Mouse (Mus musculus): ENCODE measurements around the gene Anxa4. TPM values are rescaled to one million over a fixed set of nuclear protein-coding genes. Genes with fewer than 3 reads are reported as not detected.

The Anxa4 gene
- polyA plus RNA-seq, 1 experiment from 2014 or later, result 19.7 TPM

DNA sequence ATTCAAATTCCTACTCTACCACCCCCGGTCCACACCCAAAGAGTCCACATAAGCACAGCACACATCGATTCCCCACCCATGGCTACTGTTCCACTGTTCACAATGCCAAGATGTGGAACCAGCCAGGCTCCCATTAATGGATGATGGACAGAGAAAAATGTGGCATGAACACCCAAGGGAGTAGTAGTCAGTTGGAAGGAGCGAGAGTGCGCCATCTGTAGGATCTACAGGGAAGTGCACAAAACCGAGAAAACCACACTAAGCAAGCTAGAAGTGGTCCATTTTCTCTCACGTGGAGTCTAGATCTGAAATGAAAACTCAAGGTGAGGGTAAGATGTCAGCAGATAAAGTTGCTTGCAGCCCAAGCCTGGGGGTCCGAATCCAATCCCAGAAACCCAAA lies 27.3 kb upstream of the Anxa4 start:
- H3K4me3 ChIP-seq, result no peak overlapping the region
- H3K27me3 ChIP-seq, result peaks cover 17% of the 10 kb centered on the region
- WGBS, result 62% methylated on average over 7 of the region's 7 CpGs
- no peaks in the 10 kb centered on the region for H3K36me3 ChIP-seq
- H3K4me2 ChIP-seq (replicated peaks), result no peak overlapping the region
- H3K9me3 ChIP-seq, result no peaks in the 10 kb centered on the region
- no peak overlapping the region for H3K9ac ChIP-seq
- no peak for ATAC-seq (ENCODE audit: insufficient number of reproducible peaks, insufficient read depth, low FRiP score, low TSS enrichment)
- H3K4me1 ChIP-seq, result peaks cover 9% of the 10 kb centered on the region
- no peak overlapping the region for H3K27ac ChIP-seq

DNA sequence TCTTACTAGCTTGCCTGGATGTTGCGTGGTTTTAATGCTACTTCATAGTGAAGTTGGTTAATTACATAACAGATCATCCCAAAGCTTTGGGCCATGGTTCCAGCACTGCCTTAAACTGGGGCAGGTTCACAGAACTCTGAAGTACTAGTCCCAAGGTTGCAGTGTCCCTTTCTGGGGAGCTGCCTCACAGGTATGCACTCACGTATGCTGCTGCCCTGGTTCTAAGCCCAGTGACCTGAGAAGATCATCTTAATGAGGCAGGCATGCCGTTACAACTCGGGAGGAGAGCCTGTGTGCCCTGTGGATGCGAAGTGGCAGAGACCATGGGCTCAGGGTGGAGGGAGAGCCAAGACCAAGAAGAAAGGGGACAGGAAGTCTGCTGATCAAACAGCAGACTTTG lies 26.5 kb upstream of the Anxa4 start:
- no peaks in the 10 kb centered on the region for H3K9me3 ChIP-seq
- H3K27me3 ChIP-seq, result peaks cover 17% of the 10 kb centered on the region
- H3K27ac ChIP-seq, result no peak overlapping the region
- H3K4me2 ChIP-seq (replicated peaks), result no peak overlapping the region
- WGBS, result 76% methylated on average over 5 of the region's 5 CpGs
- no peak overlapping the region for H3K4me3 ChIP-seq
- no peaks in the 10 kb centered on the region for H3K36me3 ChIP-seq
- H3K9ac ChIP-seq, result no peak overlapping the region
- ATAC-seq (ENCODE audit: insufficient number of reproducible peaks, insufficient read depth, low FRiP score, low TSS enrichment), result no peak
- peaks cover 17% of the 10 kb centered on the region for H3K4me1 ChIP-seq

DNA sequence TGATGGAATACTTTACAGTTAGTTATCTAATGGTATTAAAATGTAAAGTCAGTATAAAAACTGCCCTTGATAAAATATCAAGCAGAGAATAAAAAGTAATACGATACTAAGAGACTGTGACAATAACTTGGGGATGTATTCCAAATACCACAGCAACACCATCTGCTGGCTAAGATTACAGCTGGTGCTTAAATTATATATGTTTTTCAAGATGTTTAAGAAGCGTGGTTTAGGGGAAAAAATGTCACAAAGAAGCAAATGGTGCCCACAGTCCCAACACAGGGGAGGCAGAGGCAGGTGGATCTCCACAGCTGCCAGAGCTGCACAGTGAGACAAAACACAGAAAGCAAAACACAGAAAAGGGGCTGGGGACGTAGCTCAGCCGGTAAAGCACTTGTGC lies 25.5 kb upstream of the Anxa4 start:
- Histone ChIP-seq H3K27ac (no peak overlapping the region), H3K4me2 (replicated peaks) (no peak overlapping the region), H3K9ac (no peak overlapping the region), H3K27me3 (peaks cover 16% of the 10 kb centered on the region), H3K4me1 (peaks cover 18% of the 10 kb centered on the region), H3K36me3 (no peaks in the 10 kb centered on the region), H3K4me3 (no peak overlapping the region), H3K9me3 (no peaks in the 10 kb centered on the region)
- WGBS, result 71% methylated on average over 4 of the region's 4 CpGs
- ATAC-seq (ENCODE audit: insufficient number of reproducible peaks, insufficient read depth, low FRiP score, low TSS enrichment), result no peak

DNA sequence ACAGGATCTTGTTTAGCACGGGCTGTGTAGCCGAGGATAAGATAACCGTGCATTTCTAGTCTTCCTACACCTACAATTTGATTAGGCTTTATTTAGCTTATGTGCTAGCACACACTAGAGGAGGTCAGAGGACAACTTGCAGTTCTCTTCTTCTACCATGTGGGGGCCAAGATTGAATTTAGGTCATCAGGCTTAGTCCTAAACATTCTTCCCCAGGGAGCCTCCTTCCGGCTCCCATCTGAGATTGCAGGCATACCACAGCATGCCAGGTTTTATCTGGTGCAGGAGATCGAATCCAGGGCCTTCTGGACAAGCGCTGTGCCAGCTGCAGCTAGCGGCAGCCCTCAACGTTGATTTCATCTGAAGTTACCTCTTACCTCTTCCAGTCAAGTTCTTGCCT lies 23.2 kb upstream of the Anxa4 start:
- WGBS, result 16% methylated on average over 8 of the region's 8 CpGs

DNA sequence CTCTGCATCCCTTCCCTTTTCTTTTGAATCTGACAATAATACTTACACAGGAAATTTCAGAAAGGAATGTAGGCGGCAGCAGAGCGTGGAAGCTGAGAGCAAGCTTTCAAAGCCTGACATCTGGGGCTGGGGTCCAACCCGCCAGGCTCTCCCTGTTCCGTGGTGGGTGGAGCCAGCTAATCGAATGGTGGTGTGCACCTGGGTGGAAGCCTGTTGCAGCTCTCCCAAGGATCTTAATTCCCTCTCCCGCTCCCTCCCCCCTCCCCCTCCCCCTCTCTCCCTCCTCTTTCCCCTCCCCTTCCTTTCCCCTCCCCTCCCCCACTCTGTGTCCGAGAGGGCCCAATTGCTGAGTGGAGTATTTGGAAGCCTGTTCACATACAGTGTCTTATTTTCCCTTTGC lies 22.1 kb upstream of the Anxa4 start:
- Histone ChIP-seq H3K27me3 (no peaks in the 10 kb centered on the region), H3K4me2 (replicated peaks) (peak overlapping the region; percentile 40), H3K4me3 (peak overlapping the region; percentile 17), H3K27ac (peak overlapping the region; percentile 43; the same call in 1 of the 2 replicates), H3K36me3 (no peaks in the 10 kb centered on the region), H3K9ac (no peak overlapping the region), H3K4me1 (peaks cover 11% of the 10 kb centered on the region), H3K9me3 (no peaks in the 10 kb centered on the region)
- WGBS, result under 1% methylated on average over 7 of the region's 7 CpGs
- ATAC-seq (ENCODE audit: insufficient number of reproducible peaks, insufficient read depth, low FRiP score, low TSS enrichment), result 0 out of 2 replicates have a peak, but pooled peaks have one; percentile 61

More for the DNA sequence above, 23.2 kb upstream of the Anxa4 start:
- Histone ChIP-seq H3K4me2 (replicated peaks) (no peak overlapping the region), H3K27ac (no peak overlapping the region), H3K9me3 (no peaks in the 10 kb centered on the region), H3K4me1 (peaks cover 11% of the 10 kb centered on the region), H3K4me3 (no peak overlapping the region), H3K27me3 (no peaks in the 10 kb centered on the region), H3K9ac (no peak overlapping the region), H3K36me3 (no peaks in the 10 kb centered on the region)
- ATAC-seq (ENCODE audit: insufficient number of reproducible peaks, insufficient read depth, low FRiP score, low TSS enrichment), result no peak

DNA sequence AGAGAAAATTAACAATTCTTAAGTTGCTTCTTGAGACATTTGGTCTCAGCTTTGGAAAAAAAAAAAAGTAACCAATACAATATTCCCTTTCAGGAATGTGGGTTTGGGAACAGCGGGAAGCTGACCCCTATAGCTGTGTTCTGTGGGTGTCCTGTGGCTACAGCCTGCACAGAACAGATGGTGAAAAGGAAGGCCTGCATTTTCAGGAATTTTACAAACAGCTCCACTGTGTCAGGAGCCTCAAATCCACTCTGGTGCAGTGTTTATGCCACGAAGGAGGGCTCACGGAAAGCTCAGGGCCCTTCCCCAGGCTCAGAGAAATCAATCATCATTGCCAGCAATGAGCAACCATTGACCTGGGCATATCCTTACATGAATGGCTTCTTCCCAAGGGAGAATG lies 21.5 kb upstream of the Anxa4 start:
- no peaks in the 10 kb centered on the region for H3K27me3 ChIP-seq
- H3K9ac ChIP-seq, result no peak overlapping the region
- ATAC-seq (ENCODE audit: insufficient number of reproducible peaks, insufficient read depth, low FRiP score, low TSS enrichment), result no peak
- no peaks in the 10 kb centered on the region for H3K36me3 ChIP-seq
- no peak overlapping the region for H3K4me3 ChIP-seq
- 0 out of 2 replicates have a peak overlapping the region, but pooled peaks have one; percentile 26 for H3K27ac ChIP-seq
- WGBS, result 35% methylated on average over 3 of the region's 3 CpGs
- peaks cover 11% of the 10 kb centered on the region for H3K4me1 ChIP-seq
- H3K4me2 ChIP-seq (replicated peaks), result peak overlapping the region; percentile 40
- H3K9me3 ChIP-seq, result no peaks in the 10 kb centered on the region

DNA sequence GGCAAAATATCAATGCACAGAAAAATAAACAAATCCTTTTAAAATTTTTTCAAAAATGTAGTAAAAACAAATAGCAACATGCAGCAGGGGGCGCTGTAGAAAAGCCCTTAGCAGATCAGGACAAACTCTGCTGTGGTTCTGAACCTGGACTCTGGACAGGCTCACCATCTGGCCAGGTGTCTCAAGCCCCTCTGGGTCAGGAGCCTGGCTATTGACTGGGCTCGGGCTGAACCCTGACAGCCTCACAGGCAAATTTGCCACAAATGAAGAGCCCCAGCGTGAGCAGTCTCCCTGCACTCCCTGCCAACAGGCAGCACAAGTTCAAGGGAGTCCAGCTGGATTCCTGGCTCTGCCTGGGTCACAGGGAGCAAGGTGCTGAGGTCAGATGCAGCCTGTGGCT lies 20.0 kb upstream of the Anxa4 start:
- H3K27ac ChIP-seq, result no peak overlapping the region
- no peak overlapping the region for H3K9ac ChIP-seq
- no peaks in the 10 kb centered on the region for H3K36me3 ChIP-seq
- H3K4me3 ChIP-seq, result no peak overlapping the region
- no peaks in the 10 kb centered on the region for H3K27me3 ChIP-seq
- 23% methylated on average over 3 of the region's 3 CpGs for WGBS
- peaks cover 11% of the 10 kb centered on the region for H3K4me1 ChIP-seq
- no peaks in the 10 kb centered on the region for H3K9me3 ChIP-seq
- ATAC-seq (ENCODE audit: insufficient number of reproducible peaks, insufficient read depth, low FRiP score, low TSS enrichment), result no peak
- no peak overlapping the region for H3K4me2 ChIP-seq (replicated peaks)

DNA sequence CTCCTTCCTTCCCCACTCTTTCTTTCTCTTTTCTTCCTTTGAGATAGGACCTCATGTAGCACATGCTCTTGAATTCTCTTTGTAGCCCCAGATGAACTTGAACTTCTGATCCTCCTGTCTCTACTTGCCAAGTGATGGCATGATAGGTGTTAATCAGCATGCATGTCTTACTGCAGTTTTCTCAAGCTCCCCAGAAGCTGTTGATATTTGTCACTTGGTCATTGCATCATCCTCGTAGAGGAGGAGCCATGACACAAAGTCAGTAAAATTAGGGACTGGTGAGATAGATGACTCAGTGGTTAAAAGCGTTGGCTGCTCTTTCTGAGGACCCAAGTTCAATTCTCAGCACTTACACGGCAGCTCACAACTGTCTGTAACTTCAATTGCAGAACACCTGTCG lies 19.5 kb upstream of the Anxa4 start:
- no peaks in the 10 kb centered on the region for H3K36me3 ChIP-seq
- no peak for ATAC-seq (ENCODE audit: insufficient number of reproducible peaks, insufficient read depth, low FRiP score, low TSS enrichment)

DNA sequence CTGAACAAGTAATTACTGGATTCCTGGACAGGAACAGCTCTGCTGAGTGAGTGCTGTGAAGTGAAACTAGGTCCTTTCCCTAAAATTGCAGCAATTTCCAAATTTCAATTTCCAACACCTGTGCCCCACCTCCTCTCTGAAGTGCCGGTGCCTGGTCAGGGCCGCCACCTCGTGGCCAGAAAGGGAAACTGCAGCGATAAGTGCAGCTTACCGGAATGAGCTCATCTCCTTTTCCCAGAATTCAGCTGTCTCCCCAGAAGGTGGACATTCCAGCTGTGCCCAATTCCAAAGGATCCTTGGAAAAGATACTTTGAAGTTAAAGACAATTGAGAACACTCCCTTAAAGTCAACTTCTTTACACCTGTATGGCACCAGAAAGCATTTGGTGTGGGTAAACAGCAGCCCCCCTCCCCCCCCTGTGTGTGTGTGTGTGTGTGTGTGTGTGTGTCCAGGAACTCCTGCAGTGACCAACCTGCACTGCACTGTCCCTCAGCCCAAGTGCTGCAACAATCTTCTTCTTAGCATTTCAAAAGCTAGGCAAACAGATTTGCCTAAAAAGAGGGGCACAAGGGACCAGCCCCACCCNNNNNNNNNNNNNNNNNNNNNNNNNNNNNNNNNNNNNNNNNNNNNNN lies 13.2 kb upstream of the Anxa4 start:
- H3K27me3 ChIP-seq, result no peaks in the 10 kb centered on the region
- 2% methylated on average over 5 of the region's 5 CpGs for WGBS
- no peak overlapping the region for H3K9ac ChIP-seq
- H3K4me2 ChIP-seq (replicated peaks), result no peak overlapping the region
- ATAC-seq (ENCODE audit: insufficient number of reproducible peaks, insufficient read depth, low FRiP score, low TSS enrichment), result no peak
- H3K4me3 ChIP-seq, result no peak overlapping the region
- no peaks in the 10 kb centered on the region for H3K36me3 ChIP-seq
- no peaks in the 10 kb centered on the region for H3K4me1 ChIP-seq
- H3K27ac ChIP-seq, result no peak overlapping the region
- H3K9me3 ChIP-seq, result no peaks in the 10 kb centered on the region

More for the DNA sequence above, 19.5 kb upstream of the Anxa4 start:
- Histone ChIP-seq H3K27ac (no peak overlapping the region), H3K4me3 (no peak overlapping the region), H3K9me3 (no peaks in the 10 kb centered on the region), H3K27me3 (no peaks in the 10 kb centered on the region), H3K4me2 (replicated peaks) (no peak overlapping the region), H3K4me1 (peaks cover 11% of the 10 kb centered on the region), H3K9ac (no peak overlapping the region)
- 58% methylated on average over 4 of the region's 4 CpGs for WGBS

DNA sequence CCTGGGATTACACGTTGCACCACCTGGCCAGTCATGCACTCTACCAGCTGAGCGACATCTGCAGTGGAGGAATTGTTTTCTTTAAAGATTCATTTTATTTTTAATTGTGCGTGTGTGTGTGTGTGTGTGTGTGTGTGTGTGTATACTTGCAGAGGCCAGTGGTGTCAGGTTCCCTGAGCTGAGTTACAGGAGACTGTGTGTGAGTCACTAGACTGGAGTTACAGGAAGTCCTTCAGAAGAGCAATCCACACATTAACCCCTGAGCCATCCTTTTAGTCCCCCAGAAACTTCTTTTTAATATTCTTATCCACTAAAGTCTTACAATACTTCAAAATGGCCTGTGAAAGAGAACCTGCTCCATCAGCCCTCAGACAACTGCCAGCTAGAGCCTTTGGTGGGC lies 11.3 kb upstream of the Anxa4 start:
- no peak for ATAC-seq (ENCODE audit: insufficient number of reproducible peaks, insufficient read depth, low FRiP score, low TSS enrichment)
- Histone ChIP-seq H3K4me1 (no peaks in the 10 kb centered on the region), H3K4me2 (replicated peaks) (no peak overlapping the region), H3K4me3 (no peak overlapping the region), H3K27me3 (no peaks in the 10 kb centered on the region), H3K36me3 (no peaks in the 10 kb centered on the region), H3K9me3 (no peaks in the 10 kb centered on the region), H3K9ac (no peak overlapping the region), H3K27ac (no peak overlapping the region)
- 63% methylated on average over 3 of the region's 3 CpGs for WGBS

DNA sequence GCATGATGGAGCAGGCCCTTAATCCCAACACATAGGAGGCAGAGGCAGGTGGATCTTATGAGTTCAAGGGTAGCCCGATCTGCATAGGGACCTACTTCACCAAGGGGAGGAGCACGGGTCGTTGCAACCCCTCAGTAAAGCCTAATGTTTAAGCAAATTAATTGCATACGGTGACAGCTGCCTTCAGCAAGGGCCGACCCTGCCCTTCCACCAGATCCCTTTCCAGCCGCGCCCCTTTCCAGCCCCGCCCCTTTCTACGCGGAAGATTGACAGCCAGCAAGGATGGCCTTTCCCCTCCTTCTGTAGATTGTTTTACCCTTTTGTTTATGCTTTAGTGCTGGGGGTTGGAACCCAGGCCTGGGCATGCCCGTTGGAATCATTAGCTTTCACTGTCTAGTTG lies 8.0 kb upstream of the Anxa4 start:
- Histone ChIP-seq H3K4me1 (no peaks in the 10 kb centered on the region), H3K27ac (no peak overlapping the region), H3K9ac (no peak overlapping the region), H3K36me3 (no peaks in the 10 kb centered on the region), H3K27me3 (0 out of 2 replicates have a peak, but pooled peaks cover 4% of the 10 kb centered on the region), H3K9me3 (no peaks in the 10 kb centered on the region), H3K4me3 (no peak overlapping the region), H3K4me2 (replicated peaks) (no peak overlapping the region)
- WGBS, result 42% methylated on average over 11 of the region's 11 CpGs
- ATAC-seq (ENCODE audit: insufficient number of reproducible peaks, insufficient read depth, low FRiP score, low TSS enrichment), result no peak

DNA sequence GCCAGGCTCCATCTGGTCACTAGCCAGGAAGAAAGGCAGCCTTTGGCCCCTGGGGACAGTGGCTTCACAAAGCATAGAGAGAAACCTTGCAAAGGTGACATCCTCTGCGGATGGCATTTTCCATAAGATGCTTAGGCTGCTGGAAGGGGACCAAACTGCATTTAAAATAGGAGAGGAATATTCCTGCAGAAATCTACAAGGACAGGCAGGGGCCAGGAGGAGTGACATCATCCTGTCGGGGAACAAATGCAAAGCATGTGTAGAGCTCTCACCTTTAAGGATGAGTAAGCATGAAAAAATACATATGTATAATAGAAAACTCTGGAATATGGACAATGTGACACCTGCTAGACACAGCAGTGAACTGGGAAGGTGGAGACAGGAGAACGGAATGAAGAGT lies 7.1 kb upstream of the Anxa4 start:
- WGBS, result 87% methylated on average over 3 of the region's 3 CpGs
- ATAC-seq (ENCODE audit: insufficient number of reproducible peaks, insufficient read depth, low FRiP score, low TSS enrichment), result no peak
- Histone ChIP-seq H3K36me3 (no peaks in the 10 kb centered on the region), H3K9ac (no peak overlapping the region), H3K4me3 (no peak overlapping the region), H3K9me3 (no peaks in the 10 kb centered on the region), H3K27ac (no peak overlapping the region), H3K27me3 (0 out of 2 replicates have a peak, but pooled peaks cover 9% of the 10 kb centered on the region), H3K4me1 (no peaks in the 10 kb centered on the region), H3K4me2 (replicated peaks) (no peak overlapping the region)

Measured in embryonic facial prominence, embryonic 12.5 days (tissue).